Mouse (Mus musculus) brown adipose tissue, adult 24 weeks (tissue): Measurements from ENCODE around the gene Psmd4. TPM values are rescaled to one million over a fixed set of nuclear protein-coding genes. Genes with fewer than 3 reads are reported as not detected.

Experiments used
- H3K27ac ChIP-seq: fragments of 200-500 bp; replicated peaks from 2 replicates; pipeline ENCODE4 v1.5.1; 2012; ENCODE audit warnings: low read depth, mild to moderate bottlenecking, low read length
- H3K4me1 ChIP-seq: fragments of 200-500 bp; 2 replicates; pipeline ENCODE4 v1.6.1; 2012; ENCODE audit warnings: low read length, mixed read lengths; ENCODE audit not compliant: control insufficient read depth, insufficient read depth, insufficient read length
- H3K4me3 ChIP-seq: fragments of 200-500 bp; 2 replicates; pipeline ENCODE4 v1.5.1; 2012; ENCODE audit warnings: low read depth, mild to moderate bottlenecking, low read length, moderate library complexity; ENCODE audit not compliant: insufficient read depth
- polyA plus RNA-seq: library from polyadenylated mRNA; stranded (reverse); fragments of >200 nt; gene quantifications from 2 replicates; pipeline ENCODE4 v1.2.4, GENCODE M21; 2012; ENCODE audit not compliant: missing spikeins, insufficient read depth, insufficient read length

Psmd4 gene
- 168 and 202 TPM in 2 replicates for polyA plus RNA-seq

DNA sequence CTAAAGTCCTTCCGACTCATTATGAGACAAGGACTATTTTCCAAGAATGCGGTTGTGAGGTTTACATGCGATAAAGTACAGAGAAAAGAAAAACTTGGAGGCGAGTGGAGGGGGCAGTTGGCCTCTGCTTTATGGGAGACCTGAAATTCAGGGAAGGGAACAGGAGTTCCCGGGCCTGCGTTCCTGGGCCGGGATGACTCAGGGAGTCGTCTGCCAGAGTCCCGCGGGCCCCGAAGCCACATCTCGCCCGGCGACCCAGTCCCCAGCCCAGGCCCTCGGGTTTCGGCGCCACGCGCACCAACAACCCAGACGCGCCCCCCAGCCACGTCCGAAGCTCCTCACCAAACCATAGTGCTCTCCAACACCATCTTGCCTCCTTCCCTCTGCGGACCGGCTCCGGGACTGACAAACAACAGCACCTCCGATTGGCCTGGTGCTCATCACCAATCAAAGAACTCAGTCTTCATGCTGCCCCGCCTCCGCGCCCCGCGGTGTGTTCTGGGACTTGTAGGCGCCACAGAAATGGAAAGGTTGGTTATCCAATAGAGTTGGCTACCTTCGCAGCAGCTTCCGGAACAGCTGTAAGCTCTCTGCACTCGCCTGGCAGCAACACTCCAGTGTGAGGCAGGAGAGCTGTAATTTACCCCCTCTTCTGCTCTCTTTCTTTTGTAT is at the start of gene Psmd4:
Psmd4 (minus strand) TSS at position 449 of the 672 bp plus-strand sequence.
- Histone ChIP-seq H3K27ac (peak within 1 kb of the TSS; percentile 82), H3K4me3 (peak within 1 kb of the TSS; percentile 93), H3K4me1 (peaks cover 4% of the 10 kb centered on the region; the same call in 1 of the 2 replicates)

DNA sequence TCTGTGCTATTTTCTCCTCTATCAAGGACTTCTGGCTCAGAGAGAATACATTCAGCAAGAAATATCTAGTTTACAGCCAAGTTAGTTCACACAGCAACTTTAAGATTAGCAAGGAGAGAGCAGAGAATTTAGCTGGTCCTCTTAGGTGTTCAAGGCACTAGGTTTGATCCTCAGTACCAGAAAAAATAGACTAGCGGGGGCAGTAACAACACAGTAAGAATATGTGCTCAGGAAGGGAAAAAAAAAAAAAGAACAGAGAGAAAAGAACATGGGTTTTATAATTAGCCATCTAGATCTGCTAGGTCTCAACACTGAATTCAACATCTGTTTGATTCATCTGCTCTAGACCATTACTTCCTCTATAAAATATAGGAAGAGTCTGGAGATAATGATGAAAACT is 45.7 kb upstream of the Psmd4 start:
- Histone ChIP-seq H3K27ac (no peak overlapping the region), H3K4me1 (no peaks in the 10 kb centered on the region), H3K4me3 (no peak overlapping the region)

DNA sequence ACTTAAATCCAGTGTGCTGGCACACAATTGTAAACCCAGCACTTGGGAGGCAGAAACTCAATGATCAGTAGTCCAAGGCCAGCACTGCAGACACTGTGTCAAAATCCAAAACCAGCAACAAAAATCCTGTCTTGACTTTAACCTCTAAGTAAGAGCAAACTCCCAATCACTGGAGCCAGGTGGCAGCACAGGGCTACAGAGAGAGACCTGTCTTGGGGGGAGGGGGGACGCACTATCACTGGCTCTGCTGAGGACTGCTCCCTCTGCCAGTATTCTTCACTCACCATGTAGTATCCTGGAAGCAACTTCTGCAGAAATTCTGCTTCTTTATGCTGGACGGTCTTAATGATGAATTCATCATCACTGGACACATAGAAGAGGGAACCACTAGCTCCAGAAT is 29.2 kb upstream of the Psmd4 start:
- no peaks in the 10 kb centered on the region for H3K4me1 ChIP-seq
- H3K4me3 ChIP-seq: no peak overlapping the region
- no peak overlapping the region for H3K27ac ChIP-seq

DNA sequence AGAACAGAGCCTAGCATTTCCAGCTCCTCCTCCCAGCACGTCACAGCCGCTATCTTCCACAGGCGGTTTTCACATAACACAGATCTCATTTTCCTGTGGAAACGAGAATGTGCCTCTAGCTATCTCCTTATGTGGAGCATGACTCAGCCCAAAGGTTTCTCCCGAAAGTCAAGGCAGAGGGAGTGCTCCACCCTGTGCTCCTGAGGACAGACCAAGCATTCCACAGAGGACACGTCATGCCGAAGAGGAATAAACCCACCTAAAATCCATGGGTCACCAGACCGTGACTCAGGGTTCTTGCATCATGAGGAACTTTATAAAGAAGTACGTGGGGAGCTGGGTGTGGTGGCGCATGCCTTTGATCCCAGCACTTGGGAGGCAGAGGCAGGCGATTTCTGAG is 24.2 kb upstream of the Psmd4 start:
- H3K4me1 ChIP-seq: no peaks in the 10 kb centered on the region
- H3K27ac ChIP-seq: no peak overlapping the region
- H3K4me3 ChIP-seq: no peak overlapping the region

DNA sequence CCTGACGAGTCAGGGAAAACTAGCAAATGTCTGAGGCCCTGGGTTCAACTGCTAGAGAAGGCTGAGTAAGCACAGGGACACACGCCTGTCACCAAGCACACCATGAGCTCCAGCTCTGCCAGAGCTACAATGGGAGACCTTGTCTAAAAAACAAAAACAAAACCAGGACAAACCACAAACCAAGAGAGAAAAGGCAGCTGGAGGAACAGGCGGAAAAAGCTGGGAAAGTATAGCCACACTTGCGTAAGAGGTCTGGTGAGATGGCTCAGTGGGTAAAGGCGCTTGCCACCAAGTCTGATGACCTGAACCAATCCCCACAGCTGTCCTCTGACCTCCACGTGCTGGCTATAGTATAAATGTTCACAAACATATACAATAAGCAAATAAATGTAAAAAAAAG is 23.7 kb upstream of the Psmd4 start:
- H3K4me3 ChIP-seq: no peak overlapping the region
- no peaks in the 10 kb centered on the region for H3K4me1 ChIP-seq
- H3K27ac ChIP-seq: no peak overlapping the region

DNA sequence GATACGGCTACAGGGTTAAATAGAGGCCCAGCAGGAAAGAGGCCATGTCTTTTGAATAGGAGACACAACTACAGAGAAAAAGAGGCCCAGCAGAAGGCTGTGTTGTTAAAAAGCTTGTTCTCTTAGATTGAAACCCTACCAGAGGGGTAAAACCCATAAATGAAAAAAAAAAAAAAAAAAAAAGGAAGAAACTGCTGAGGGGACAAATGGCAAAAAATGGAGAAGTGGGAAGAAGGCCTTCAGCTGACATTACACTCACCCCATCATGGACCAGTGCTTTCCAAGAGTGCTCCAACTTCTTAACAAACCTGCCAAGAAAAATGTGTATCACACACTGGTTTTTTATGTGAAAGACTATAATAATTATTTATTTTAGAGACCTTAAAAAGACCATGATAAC is 23.1 kb upstream of the Psmd4 start:
- no peak overlapping the region for H3K27ac ChIP-seq
- H3K4me1 ChIP-seq: no peaks in the 10 kb centered on the region
- no peak overlapping the region for H3K4me3 ChIP-seq

DNA sequence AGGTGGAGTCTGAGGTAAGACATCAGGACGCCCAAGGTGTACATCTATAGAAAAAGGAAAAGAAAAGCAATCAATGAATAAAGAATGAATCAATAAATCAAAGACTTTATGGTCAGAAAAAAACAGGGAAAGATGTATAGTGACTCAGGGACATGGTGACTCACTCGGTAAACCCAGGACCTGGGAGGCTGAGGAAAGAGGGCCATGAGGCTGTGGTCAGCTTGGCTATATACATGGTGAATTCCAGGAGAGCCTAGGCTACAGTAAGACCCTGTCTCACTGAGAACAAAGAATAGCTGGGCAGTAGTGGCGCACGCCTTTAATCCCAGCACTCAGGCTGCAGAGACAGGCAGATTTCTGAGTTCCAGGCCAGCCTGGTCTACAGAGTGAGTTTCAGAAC is 21.3 kb upstream of the Psmd4 start:
- Histone ChIP-seq H3K4me3 (no peak overlapping the region), H3K27ac (no peak overlapping the region), H3K4me1 (no peaks in the 10 kb centered on the region)

DNA sequence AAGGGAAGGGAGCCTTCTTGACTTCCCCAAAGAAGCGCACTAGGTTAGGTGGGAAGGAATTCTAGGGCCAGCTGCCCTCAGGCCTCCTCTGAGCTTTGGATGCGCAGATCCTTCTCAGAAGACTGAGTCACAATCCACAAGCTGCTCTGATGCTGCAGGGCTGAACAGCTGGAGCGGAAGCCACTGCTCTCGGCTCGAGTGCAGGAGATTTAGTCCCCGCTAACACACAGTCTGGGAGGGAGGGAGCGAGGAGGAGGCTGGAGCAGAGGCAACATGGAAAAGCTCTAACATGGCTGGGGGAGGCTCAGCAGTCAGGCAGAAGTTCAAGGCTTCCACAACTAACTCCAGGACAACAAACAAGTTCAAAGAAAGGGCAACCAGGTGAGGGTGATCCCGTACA is 15.7 kb upstream of the Psmd4 start:
- H3K27ac ChIP-seq: no peak overlapping the region
- H3K4me1 ChIP-seq: peaks cover 3% of the 10 kb centered on the region; the same call in 1 of the 2 replicates
- H3K4me3 ChIP-seq: no peak overlapping the region

DNA sequence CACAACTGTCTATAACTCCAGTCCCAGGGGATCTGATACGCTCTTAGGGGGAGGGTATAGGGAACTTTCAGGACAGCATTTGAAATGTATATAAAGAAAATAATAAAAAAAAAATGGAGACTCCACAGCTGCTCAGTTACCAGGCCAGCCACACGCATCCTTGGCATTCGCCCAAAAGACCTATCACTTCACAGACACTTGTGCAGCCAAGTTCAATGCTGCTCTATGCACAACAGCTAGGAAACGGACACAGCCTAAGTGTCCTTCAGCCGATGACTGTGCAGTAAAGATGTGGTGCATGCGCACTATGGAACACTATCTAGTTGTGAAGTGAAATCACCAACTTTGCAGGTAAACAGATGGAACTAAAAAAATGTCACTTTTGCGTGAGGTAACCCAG is 13.9 kb upstream of the Psmd4 start:
- Histone ChIP-seq H3K27ac (no peak overlapping the region), H3K4me1 (peaks cover 3% of the 10 kb centered on the region; the same call in 1 of the 2 replicates), H3K4me3 (no peak overlapping the region)

DNA sequence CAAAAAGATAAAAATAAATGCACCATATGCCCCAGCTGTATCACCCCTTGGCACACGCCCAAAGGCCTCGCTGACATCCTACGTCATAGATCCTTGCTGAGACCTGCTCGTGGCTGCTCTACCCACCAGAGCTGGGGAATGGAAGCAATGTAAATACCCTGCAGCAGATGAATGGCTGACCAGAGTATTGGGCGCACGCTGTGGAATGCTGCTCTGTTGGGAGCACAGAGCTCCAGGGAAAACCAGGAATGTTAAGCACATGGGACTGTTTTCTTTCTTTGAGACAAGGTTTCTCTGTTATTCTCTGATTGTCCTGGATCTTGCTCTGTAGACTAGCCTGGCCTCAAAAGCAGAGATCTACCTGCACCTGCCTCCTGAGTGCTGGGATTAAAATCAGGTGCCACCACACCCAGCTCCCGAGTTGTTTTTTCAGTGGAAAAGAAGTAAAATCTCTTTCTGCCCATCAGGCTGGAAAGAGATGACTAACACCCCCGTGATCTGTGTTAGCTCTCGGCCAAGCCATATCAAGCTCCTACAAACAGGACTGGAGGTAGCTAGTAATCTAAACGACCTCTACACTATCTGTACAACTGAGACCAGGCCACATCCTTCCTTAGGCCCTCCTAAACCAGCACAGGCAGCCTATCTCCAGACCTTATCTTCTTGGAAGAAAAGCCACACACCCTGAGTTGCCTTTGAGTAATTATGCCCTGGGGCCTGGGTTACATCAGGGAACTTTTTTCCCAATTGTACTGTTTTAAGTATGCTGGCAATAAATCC is 12.3 kb upstream of the Psmd4 start:
- Histone ChIP-seq H3K4me1 (peaks cover 3% of the 10 kb centered on the region; the same call in 1 of the 2 replicates), H3K4me3 (no peak overlapping the region), H3K27ac (no peak overlapping the region)

DNA sequence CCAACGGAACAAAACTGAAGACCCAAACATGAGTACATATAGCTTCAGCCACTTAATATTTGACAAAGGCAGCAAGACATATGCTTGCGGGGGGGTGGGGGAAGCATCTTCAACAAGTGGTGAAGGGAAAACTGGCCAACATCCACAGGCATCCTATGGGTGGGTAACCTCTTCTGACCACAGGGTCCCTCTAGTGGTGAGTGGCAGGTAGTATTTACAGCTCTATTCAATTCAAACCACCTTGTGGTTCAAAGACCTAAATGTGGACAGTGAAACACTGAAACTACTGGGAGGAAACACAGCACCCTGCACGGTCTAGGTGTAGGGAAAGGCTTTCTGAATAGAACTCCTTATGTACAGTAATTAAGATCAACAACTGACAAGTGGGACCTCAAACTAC is 11.3 kb upstream of the Psmd4 start:
- Histone ChIP-seq H3K27ac (no peak overlapping the region), H3K4me1 (peaks cover 3% of the 10 kb centered on the region; the same call in 1 of the 2 replicates)

DNA sequence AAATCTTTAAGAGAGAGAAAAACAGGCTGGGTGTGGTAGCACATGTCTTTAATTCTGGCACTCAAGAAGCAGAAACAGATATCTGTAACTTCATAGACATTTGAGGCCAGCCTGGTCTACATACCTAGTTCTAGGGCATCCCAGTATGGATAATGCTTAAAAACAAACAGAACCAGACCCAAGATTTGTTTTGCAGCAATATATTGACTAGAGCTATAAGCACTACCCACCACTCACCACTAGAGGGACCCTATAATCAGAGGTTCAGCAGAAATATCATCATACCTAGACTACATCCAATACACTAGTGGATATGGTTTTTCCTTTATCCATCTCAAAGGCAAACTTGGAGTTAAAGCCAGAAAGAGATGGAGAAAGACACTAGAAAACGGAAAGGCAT is 10.5 kb upstream of the Psmd4 start:
- H3K4me3 ChIP-seq: no peak overlapping the region
- no peak overlapping the region for H3K27ac ChIP-seq
- H3K4me1 ChIP-seq: peaks cover 3% of the 10 kb centered on the region; the same call in 1 of the 2 replicates

More for the DNA sequence above, 11.3 kb upstream of the Psmd4 start:
- no peak overlapping the region for H3K4me3 ChIP-seq

DNA sequence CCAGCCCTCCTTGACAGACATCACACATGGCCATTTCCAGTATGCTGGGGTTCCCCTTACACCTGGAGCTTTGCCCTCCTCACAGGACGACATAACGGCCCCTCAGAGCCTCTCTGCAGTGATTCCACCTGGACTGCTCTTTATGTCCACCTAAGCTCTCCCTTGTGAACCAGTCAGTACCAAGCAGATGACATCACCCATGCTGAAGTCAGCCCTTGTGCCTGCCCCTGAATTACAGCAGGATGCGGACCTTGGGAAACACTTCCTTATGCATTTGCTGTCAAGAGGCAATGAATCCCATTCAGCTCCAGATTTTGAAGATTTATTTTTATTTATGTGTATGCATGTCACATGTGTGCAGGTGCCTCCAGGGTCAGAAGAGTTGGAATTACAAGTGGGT is 5.5 kb upstream of the Psmd4 start:
- Histone ChIP-seq H3K27ac (no peak overlapping the region), H3K4me1 (no peaks in the 10 kb centered on the region), H3K4me3 (no peak overlapping the region)

DNA sequence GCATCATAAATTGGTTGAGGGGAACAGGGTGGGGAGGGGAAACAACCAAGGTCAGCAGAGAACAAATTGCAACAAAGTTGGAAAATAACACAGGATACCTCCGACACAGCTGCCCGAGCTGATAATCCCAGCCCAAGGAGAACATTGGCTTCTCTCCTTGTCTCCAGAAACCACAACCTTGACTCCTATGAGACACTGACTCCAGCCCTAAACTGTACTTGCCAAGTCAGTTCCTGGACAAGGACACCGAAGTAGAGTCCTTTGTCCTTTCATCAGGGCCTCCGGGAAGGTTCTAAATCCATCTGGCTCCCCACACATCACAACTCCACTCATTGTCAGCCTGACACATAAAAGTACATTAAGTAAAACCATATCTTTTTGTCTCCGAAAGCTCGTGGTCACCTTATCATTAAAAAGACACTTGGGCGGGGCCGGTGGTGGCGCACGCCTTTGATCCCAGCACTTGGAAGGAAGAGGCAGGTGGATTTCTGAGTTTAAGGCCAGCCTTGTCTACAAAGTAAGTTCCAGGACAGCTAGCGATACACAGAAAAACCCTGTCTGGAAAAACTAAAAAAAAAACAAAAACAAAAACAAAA is 4.1 kb upstream of the Psmd4 start:
- no peaks in the 10 kb centered on the region for H3K4me1 ChIP-seq
- H3K4me3 ChIP-seq: no peak overlapping the region

DNA sequence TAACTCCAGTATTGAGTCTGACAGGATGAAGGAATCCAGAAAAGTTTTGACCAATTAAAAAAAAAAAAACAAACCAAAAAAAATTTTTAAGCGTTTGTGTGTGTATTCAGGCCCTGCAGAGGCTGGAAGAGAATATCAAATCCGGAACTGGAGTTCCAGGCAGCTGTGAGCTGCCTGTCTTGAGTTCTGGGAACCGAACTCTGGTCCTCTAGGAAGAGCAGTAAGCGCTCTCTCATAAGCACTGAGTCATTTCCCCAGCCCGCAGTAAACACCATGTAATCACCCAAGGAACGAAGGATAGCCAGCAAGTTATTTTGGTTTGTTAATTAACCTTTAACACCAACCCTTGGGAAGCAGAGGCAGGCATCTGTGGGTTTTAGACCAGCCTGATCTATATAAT is 837 bp upstream of the Psmd4 start:
- H3K27ac ChIP-seq: no peak overlapping the region
- H3K4me3 ChIP-seq: no peak overlapping the region

More for the DNA sequence above, 4.1 kb upstream of the Psmd4 start:
- H3K27ac ChIP-seq: no peak overlapping the region

More for the DNA sequence above, 837 bp upstream of the Psmd4 start:
- peaks cover 4% of the 10 kb centered on the region; the same call in 1 of the 2 replicates for H3K4me1 ChIP-seq
